Mouse (Mus musculus): ENCODE data around the gene Kcnq1. TPM values are rescaled to one million over a fixed set of nuclear protein-coding genes. Genes with fewer than 3 reads are reported as not detected.
A peak's percentile ranks its signal among the peaks of the same experiment; 100 is the strongest.

The Kcnq1 gene
- total RNA-seq, 1 experiment from 2014 or later = 3.6 TPM

- DNase-seq = no peak
Measured at GRCm38 (mm10) chr7:143093847-143094246, 12.3 kb upstream of the Kcnq1 start.

- DNase-seq = peak; percentile 74
Measured at GRCm38 (mm10) chr7:143094592-143095553, 11.3 kb upstream of the Kcnq1 start, which contains the start of gene Trpm5. Gene Trpm5, minus strand, starts transcription at chr7:143094642.

- DNase-seq = no peak
Measured at GRCm38 (mm10) chr7:143095554-143095907, 10.6 kb upstream of the Kcnq1 start.

- no peak for DNase-seq
Measured at GRCm38 (mm10) chr7:143100759-143101158, 5.4 kb upstream of the Kcnq1 start.

- no peak for DNase-seq
Measured at GRCm38 (mm10) chr7:143105258-143105897, 784 bp upstream of the Kcnq1 start.

GRCm38 (mm10) chr7:143106672-143107465 is 707 bp downstream of the Kcnq1 start:
- DNase-seq = peak; percentile 54

- DNase-seq = peak; percentile 22
Measured at GRCm38 (mm10) chr7:143108200-143108599, 2.0 kb downstream of the Kcnq1 start.

GRCm38 (mm10) chr7:143108996-143109660 is 3.0 kb downstream of the Kcnq1 start:
- no peak for DNase-seq

- no peak for DNase-seq
Measured at GRCm38 (mm10) chr7:143109696-143110095, 3.5 kb downstream of the Kcnq1 start.

GRCm38 (mm10) chr7:143110803-143111202 is 4.6 kb downstream of the Kcnq1 start:
- no peak for DNase-seq

- DNase-seq = no peak
Measured at GRCm38 (mm10) chr7:143111719-143112118, 5.6 kb downstream of the Kcnq1 start.

- no peak for DNase-seq
Measured at GRCm38 (mm10) chr7:143112395-143112794, 6.2 kb downstream of the Kcnq1 start.

- DNase-seq = no peak
Measured at GRCm38 (mm10) chr7:143114773-143115172, 8.6 kb downstream of the Kcnq1 start.

- no peak for DNase-seq
Measured at GRCm38 (mm10) chr7:143116521-143116920, 10.4 kb downstream of the Kcnq1 start.

- no peak for DNase-seq
Measured at GRCm38 (mm10) chr7:143119407-143119806, 13.2 kb downstream of the Kcnq1 start.

- DNase-seq = no peak
Measured at GRCm38 (mm10) chr7:143119826-143120225, 13.7 kb downstream of the Kcnq1 start.

- DNase-seq = peak; percentile 76
Measured at GRCm38 (mm10) chr7:143122191-143122590, 16.0 kb downstream of the Kcnq1 start.

- DNase-seq = no peak
Measured at GRCm38 (mm10) chr7:143123876-143124669, 17.9 kb downstream of the Kcnq1 start.

- no peak for DNase-seq
Measured at GRCm38 (mm10) chr7:143124902-143125301, 18.7 kb downstream of the Kcnq1 start.

- DNase-seq = no peak
Measured at GRCm38 (mm10) chr7:143132815-143133214, 26.7 kb downstream of the Kcnq1 start.

GRCm38 (mm10) chr7:143136125-143136524 is 30.0 kb downstream of the Kcnq1 start:
- no peak for DNase-seq
